Mouse (Mus musculus) MEL (cell line): ENCODE results near the gene Rpn1. TPM values are rescaled to one million over a fixed set of nuclear protein-coding genes. Genes with fewer than 3 reads are reported as not detected.
A peak's percentile ranks its signal among the peaks of the same experiment; 100 is the strongest.
"Not testable (repeated sequence)": the region's sequence is repeated elsewhere in the genome, so short reads cannot be mapped to it uniquely, and the experiment has no call there.

ENCODE experiments used
- DNase-seq: peaks from one replicate; pipeline ENCODE4 v3.0.0; 2011; ENCODE audit warnings: low read depth, low spot score
- H3K27ac ChIP-seq: 2 replicates; pipeline ENCODE4 v1.5.1; 2012; ENCODE audit warnings: low read depth, mild to moderate bottlenecking, control low read depth, low read length, moderate library complexity; ENCODE audit not compliant: control insufficient read depth
- H3K27me3 ChIP-seq, 2 experiments: fragments of 150-350 bp in 1 of 2; sonication (generic) in 1 of 2; 2 replicates each; pipeline ENCODE4 v1.6.1; 2012; ENCODE audit warnings: low read length in 2 of 2, mild to moderate bottlenecking in 2 of 2, improper control_type of control experiment in 1 of 2, moderate library complexity in 1 of 2; ENCODE audit not compliant: insufficient read depth in 2 of 2, control insufficient read depth in 1 of 2
- H3K36me3 ChIP-seq, 2 experiments: 2 replicates each; pipeline ENCODE4 v1.6.1; 2012 to 2014; ENCODE audit warnings: low read length in 2 of 2, improper control_type of control experiment in 1 of 2, inconsistent platforms in 1 of 2, mild to moderate bottlenecking in 1 of 2; ENCODE audit not compliant: insufficient read depth in 2 of 2, control insufficient read depth in 1 of 2
- H3K4me1 ChIP-seq, 2 experiments: fragments of 150-350 bp in 1 of 2; sonication (generic) in 1 of 2; 2 replicates each; pipeline ENCODE4 v1.6.1; 2012; ENCODE audit warnings: low read length in 2 of 2, improper control_type of control experiment in 1 of 2, mild to moderate bottlenecking in 1 of 2; ENCODE audit not compliant: insufficient read depth in 2 of 2, control insufficient read depth in 1 of 2
- H3K4me3 ChIP-seq, 2 experiments: fragments of 150-350 bp in 1 of 2; sonication (generic) in 1 of 2; 2 replicates each; pipeline ENCODE4 v1.5.1; 2012; ENCODE audit warnings: low read depth in 2 of 2, low read length in 2 of 2, mild to moderate bottlenecking in 2 of 2, moderate library complexity in 2 of 2, control low read depth in 1 of 2, improper control_type of control experiment in 1 of 2; ENCODE audit not compliant: control insufficient read depth in 1 of 2, insufficient read depth in 1 of 2
- H3K79me2 ChIP-seq: 2 replicates; pipeline ENCODE4 v1.6.1; 2012; ENCODE audit warnings: mild to moderate bottlenecking, low read length, moderate library complexity; ENCODE audit not compliant: control insufficient read depth, poor library complexity, insufficient read depth
- H3K9ac ChIP-seq: 2 replicates; pipeline ENCODE4 v1.6.1; 2012; ENCODE audit warnings: low read depth, mild to moderate bottlenecking, control low read depth, low read length, moderate library complexity; ENCODE audit not compliant: control insufficient read depth, poor library complexity, severe bottlenecking
- H3K9me3 ChIP-seq: fragments of 150-350 bp; sonication (generic); replicated peaks from 2 replicates; pipeline ENCODE4 v1.6.1; 2012; ENCODE audit warnings: mild to moderate bottlenecking, low read length, improper control_type of control experiment, moderate library complexity; ENCODE audit not compliant: insufficient read depth
- BHLHE40 ChIP-seq: IDR thresholded peaks from 2 replicates; pipeline ENCODE4 v1.6.1; 2012; ENCODE audit warnings: low read depth, mild to moderate bottlenecking, inconsistent platforms, low read length, improper control_type of control experiment, borderline replicate concordance
- CHD1 ChIP-seq: IDR thresholded peaks from 2 replicates; pipeline ENCODE4 v1.6.1; 2012; ENCODE audit warnings: low read depth, mild to moderate bottlenecking, inconsistent platforms, low read length, improper control_type of control experiment
- CTCF ChIP-seq, 3 experiments: IDR thresholded peaks in 2 of 3; conservative IDR thresholded peaks in 1 of 3; 2 replicates each; pipeline ENCODE4 v1.5.1; 2011 to 2012; ENCODE audit warnings: low read length in 3 of 3, low read depth in 2 of 3, mild to moderate bottlenecking in 2 of 3, improper control_type of control experiment in 1 of 3, inconsistent platforms in 1 of 3, mixed read lengths in 1 of 3, moderate library complexity in 1 of 3; ENCODE audit not compliant: control insufficient read depth in 1 of 3, insufficient read depth in 1 of 3, poor library complexity in 1 of 3, severe bottlenecking in 1 of 3
- E2F4 ChIP-seq: IDR thresholded peaks from 2 replicates; pipeline ENCODE4 v1.6.1; 2011; ENCODE audit warnings: low read depth, low read length, improper control_type of control experiment, borderline replicate concordance
- EP300 ChIP-seq, 2 experiments: IDR thresholded peaks; 2 replicates each; pipeline ENCODE4 v1.6.1; 2011; ENCODE audit warnings: improper control_type of control experiment in 2 of 2, low read length in 2 of 2, low read depth in 1 of 2, mild to moderate bottlenecking in 1 of 2
- ETS1 ChIP-seq: IDR thresholded peaks from 2 replicates; pipeline ENCODE4 v1.6.1; 2012; ENCODE audit warnings: low read depth, mild to moderate bottlenecking, inconsistent platforms, low read length, improper control_type of control experiment, moderate library complexity
- HCFC1 ChIP-seq: IDR thresholded peaks from 2 replicates; pipeline ENCODE4 v1.6.1; 2012; ENCODE audit warnings: low read depth, mild to moderate bottlenecking, inconsistent platforms, low read length, improper control_type of control experiment, moderate library complexity
- KAT2A ChIP-seq: conservative IDR thresholded peaks from 2 replicates; pipeline ENCODE4 v1.6.1; 2012; ENCODE audit warnings: low read depth, low read length, improper control_type of control experiment, inconsistent platforms
- MEF2A ChIP-seq: IDR thresholded peaks from 2 replicates; pipeline ENCODE4 v1.6.1; 2014; ENCODE audit warnings: low read depth, mild to moderate bottlenecking, inconsistent platforms, low read length, improper control_type of control experiment; ENCODE audit not compliant: poor library complexity, insufficient replicate concordance, severe bottlenecking; ENCODE audit errors: extremely low read depth
- MXI1 ChIP-seq: IDR thresholded peaks from 2 replicates; pipeline ENCODE4 v1.6.1; 2011; ENCODE audit warnings: mild to moderate bottlenecking, low read depth, low read length, improper control_type of control experiment
- MYB ChIP-seq: IDR thresholded peaks from 2 replicates; pipeline ENCODE4 v1.6.1; 2011; ENCODE audit warnings: mild to moderate bottlenecking, low read depth, low read length, improper control_type of control experiment
- NELFE ChIP-seq: IDR thresholded peaks from 2 replicates; pipeline ENCODE4 v1.6.1; 2011; ENCODE audit warnings: low read depth, low read length, improper control_type of control experiment
- NRF1 ChIP-seq: IDR thresholded peaks from 2 replicates; pipeline ENCODE4 v1.6.1; 2014; ENCODE audit warnings: low read depth, mild to moderate bottlenecking, inconsistent platforms, low read length, improper control_type of control experiment, moderate library complexity; ENCODE audit not compliant: poor library complexity, insufficient read depth, severe bottlenecking
- POLR2A ChIP-seq, 2 experiments: IDR thresholded peaks; 2 replicates each; pipeline ENCODE4 v1.6.1; 2011 to 2012; ENCODE audit warnings: low read length in 2 of 2, mild to moderate bottlenecking in 2 of 2, control low read depth in 1 of 2, improper control_type of control experiment in 1 of 2, low read depth in 1 of 2, moderate library complexity in 1 of 2; ENCODE audit not compliant: control insufficient read depth in 1 of 2, insufficient read depth in 1 of 2, poor library complexity in 1 of 2
- POLR2AphosphoS2 ChIP-seq: IDR thresholded peaks from 2 replicates; pipeline ENCODE4 v1.6.1; 2011; ENCODE audit warnings: low read length, improper control_type of control experiment
- RAD21 ChIP-seq: IDR thresholded peaks from 2 replicates; pipeline ENCODE4 v1.6.1; 2011; ENCODE audit warnings: mild to moderate bottlenecking, low read depth, low read length, improper control_type of control experiment
- SIN3A ChIP-seq: IDR thresholded peaks from 2 replicates; pipeline ENCODE4 v1.6.1; 2012; ENCODE audit warnings: low read length, improper control_type of control experiment, inconsistent platforms
- TAL1 ChIP-seq: IDR thresholded peaks from 2 replicates; pipeline ENCODE4 v1.6.1; 2012; ENCODE audit warnings: mild to moderate bottlenecking, inconsistent platforms, low read length, moderate library complexity, mixed read lengths
- TBP ChIP-seq: IDR thresholded peaks from 2 replicates; pipeline ENCODE4 v1.8.0; 2011; ENCODE audit warnings: low read depth, low read length, improper control_type of control experiment
- TCF12 ChIP-seq: IDR thresholded peaks from 2 replicates; pipeline ENCODE4 v1.6.1; 2014; ENCODE audit warnings: low read depth, mild to moderate bottlenecking, inconsistent platforms, low read length, improper control_type of control experiment, moderate library complexity
- UBTF ChIP-seq: IDR thresholded peaks from 2 replicates; pipeline ENCODE4 v1.6.1; 2012; ENCODE audit warnings: low read depth, mild to moderate bottlenecking, inconsistent platforms, low read length, improper control_type of control experiment, moderate library complexity, borderline replicate concordance; ENCODE audit not compliant: insufficient read depth
- USF1 ChIP-seq: IDR thresholded peaks from 2 replicates; pipeline ENCODE4 v1.6.1; 2014; ENCODE audit warnings: low read depth, mild to moderate bottlenecking, inconsistent platforms, low read length, improper control_type of control experiment, moderate library complexity
- ZC3H11A ChIP-seq: IDR thresholded peaks from 2 replicates; pipeline ENCODE4 v1.6.1; 2012; ENCODE audit warnings: low read depth, mild to moderate bottlenecking, inconsistent platforms, low read length, improper control_type of control experiment
- ZKSCAN1 ChIP-seq: IDR thresholded peaks from 2 replicates; pipeline ENCODE4 v1.6.1; 2012; ENCODE audit warnings: low read depth, mild to moderate bottlenecking, inconsistent platforms, low read length, improper control_type of control experiment, moderate library complexity
- ZMIZ1 ChIP-seq: IDR thresholded peaks from 2 replicates; pipeline ENCODE4 v1.6.1; 2012; ENCODE audit warnings: low read depth, mild to moderate bottlenecking, inconsistent platforms, low read length, improper control_type of control experiment, moderate library complexity
- ZNF384 ChIP-seq: IDR thresholded peaks from 2 replicates; pipeline ENCODE4 v1.6.1; 2012; ENCODE audit warnings: low read depth, mild to moderate bottlenecking, inconsistent platforms, low read length, improper control_type of control experiment
- polyA plus RNA-seq, 2 experiments: library from polyadenylated mRNA; stranded (reverse) in 1 of 2; unstranded in 1 of 2; fragments of >175 nt in 1 of 2; fragments of >200 nt in 1 of 2; gene quantifications; 2 replicates each; pipeline versions ENCODE4 v1.2.1 to v1.2.4; 2012; ENCODE audit warnings: low replicate concordance in 2 of 2, low read depth in 1 of 2; ENCODE audit not compliant: insufficient read length in 2 of 2, insufficient read depth in 1 of 2, missing spikeins in 1 of 2
- total RNA-seq: library from RNA; depleted of rRNA; stranded (reverse); fragments of 300-350 nt; gene quantifications from 2 replicates; pipeline ENCODE4 v1.2.3, GENCODE M21; 2012

The Rpn1 gene
- total and polyA plus RNA-seq, 3 experiments: 289 to 412 (median 361) TPM

GRCm38 (mm10) chr6:88124551-88124950, 40.3 kb downstream of the Rpn1 start:
- H3K4me3 ChIP-seq: peak overlapping the region in 1 of 2 experiments; percentile 12; a peak in 1 of 4 replicates
- H3K9me3 ChIP-seq: no peaks in the 10 kb centered on the region
- no peaks in the 10 kb centered on the region for H3K27me3 ChIP-seq
- no peaks in the 10 kb centered on the region for H3K79me2 ChIP-seq
- DNase-seq: peak; percentile 46
- TF ChIP-seq NRF1 (no peak), TCF12 (no peak), POLR2AphosphoS2 (no peak), MYB (no peak), UBTF (no peak), ZNF384 (no peak), KAT2A (no peak), TBP (no peak), MXI1 (no peak), MEF2A (no peak), ZMIZ1 (no peak), POLR2A (IDR thresholded peaks at IDR 0.05; ENCODE audit: control insufficient read depth in 1 of 2, insufficient read depth in 1 of 2, low read depth in 1 of 2, low read length in 2 of 2, poor library complexity in 1 of 2) (no peak), RAD21 (no peak), TAL1 (no peak), BHLHE40 (no peak)
- H3K9ac ChIP-seq: peak overlapping the region; percentile 50
- H3K4me1 ChIP-seq: peaks cover 0 to 9% of the 10 kb centered on the region in 2 experiments; a peak in 2 of 4 replicates
- H3K36me3 ChIP-seq: peaks cover 0 to 2% of the 10 kb centered on the region in 2 experiments; a peak in 1 of 4 replicates
- peak overlapping the region; percentile 34 for H3K27ac ChIP-seq

GRCm38 (mm10) chr6:88125815-88126214, 41.5 kb downstream of the Rpn1 start:
- H3K79me2 ChIP-seq, DNase-seq: not testable (repeated sequence)

GRCm38 (mm10) chr6:88131521-88131920, 47.2 kb downstream of the Rpn1 start:
- Histone ChIP-seq H3K79me2 (no peaks in the 10 kb centered on the region), H3K4me1 (peaks cover 0 to 7% of the 10 kb centered on the region in 2 experiments; a peak in 2 of 4 replicates), H3K27me3 (no peaks in the 10 kb centered on the region), H3K4me3 (no peak overlapping the region), H3K9ac (no peak overlapping the region), H3K27ac (no peak overlapping the region), H3K36me3 (peaks cover 0 to 3% of the 10 kb centered on the region in 2 experiments; a peak in 1 of 4 replicates), H3K9me3 (no peaks in the 10 kb centered on the region)
- no peak for DNase-seq
- no peak for TF ChIP-seq HCFC1
- TF ChIP-seq TAL1: no peak
- TF ChIP-seq ETS1: no peak
- no peak for TF ChIP-seq ZKSCAN1
- TF ChIP-seq SIN3A: no peak
- no peak for TF ChIP-seq UBTF
- TF ChIP-seq USF1: no peak
- no peak for TF ChIP-seq ZC3H11A
- no peak for TF ChIP-seq EP300 (IDR thresholded peaks at IDR 0.05; ENCODE audit: low read depth in 1 of 2, low read length in 2 of 2)
- TF ChIP-seq CTCF (IDR thresholded peaks at IDR 0.05 in 2 of 3, conservative IDR thresholded peaks at IDR 0.05 in 1 of 3; ENCODE audit: control insufficient read depth in 1 of 3, insufficient read depth in 1 of 3, low read depth in 2 of 3, low read length in 3 of 3, poor library complexity in 1 of 3, severe bottlenecking in 1 of 3): no peak
- no peak for TF ChIP-seq CHD1
- no peak for TF ChIP-seq TBP
- TF ChIP-seq NRF1: no peak
- no peak for TF ChIP-seq RAD21
- no peak for TF ChIP-seq E2F4
- no peak for TF ChIP-seq BHLHE40
- no peak for TF ChIP-seq NELFE

More at GRCm38 (mm10) chr6:88125815-88126214, 41.5 kb downstream of the Rpn1 start:
- not testable (repeated sequence) for H3K27ac ChIP-seq, H3K9ac ChIP-seq, H3K27me3 ChIP-seq, H3K4me1 ChIP-seq, H3K4me3 ChIP-seq, H3K9me3 ChIP-seq, H3K36me3 ChIP-seq
